Mouse (Mus musculus) limb, embryonic 14.5 days (tissue): ENCODE measurements around the gene Vmn1r197. TPM values are rescaled to one million over a fixed set of nuclear protein-coding genes. Genes with fewer than 3 reads are reported as not detected.
"Not testable (repeated sequence)": the region's sequence is repeated elsewhere in the genome, so short reads cannot be mapped to it uniquely, and the experiment has no call there.

Source experiments
- ATAC-seq: fragments of 200-750 bp; cut with Nextera tagmentation; 2 replicates; pipeline ENCODE4 v1.8.0; 2017; ENCODE audit warnings: low read depth, moderate number of reproducible peaks, moderate TSS enrichment; ENCODE audit not compliant: low FRiP score
- DNase-seq: peaks from one replicate; pipeline ENCODE4 v3.0.0-alpha.2; 2015; ENCODE audit warnings: low spot score
- H3K27ac ChIP-seq: fragments of 300-500 bp; sonication (generic); replicated peaks from 2 replicates; pipeline ENCODE4 v1.5.1; 2014; ENCODE audit warnings: low read depth, mild to moderate bottlenecking, low read length, moderate library complexity, mixed read lengths
- H3K27me3 ChIP-seq: fragments of 300-500 bp; sonication (generic); 2 replicates; pipeline ENCODE4 v1.6.1; 2014; ENCODE audit warnings: low read length, mixed read lengths; ENCODE audit not compliant: control insufficient read depth, insufficient read depth
- H3K36me3 ChIP-seq: fragments of 300-500 bp; sonication (generic); 2 replicates; pipeline ENCODE4 v1.6.1; 2014; ENCODE audit warnings: mild to moderate bottlenecking, low read length, moderate library complexity, mixed read lengths; ENCODE audit not compliant: control insufficient read depth, insufficient read depth
- H3K4me1 ChIP-seq: fragments of 300-500 bp; sonication (generic); 2 replicates; pipeline ENCODE4 v1.6.1; 2014; ENCODE audit warnings: antibody characterized with exemption, low read length, mixed read lengths; ENCODE audit not compliant: control insufficient read depth, insufficient read depth
- H3K4me2 ChIP-seq: fragments of 300-500 bp; sonication (generic); replicated peaks from 2 replicates; pipeline ENCODE4 v1.6.1; 2014; ENCODE audit warnings: low read depth, mild to moderate bottlenecking, low read length, moderate library complexity; ENCODE audit not compliant: severe bottlenecking
- H3K4me3 ChIP-seq: fragments of 300-500 bp; sonication (generic); replicated peaks from 2 replicates; pipeline ENCODE4 v1.5.1; 2014; ENCODE audit warnings: low read length
- H3K9ac ChIP-seq: fragments of 300-500 bp; sonication (generic); 2 replicates; pipeline ENCODE4 v1.6.1; 2014; ENCODE audit warnings: mild to moderate bottlenecking, low read depth, low read length, moderate library complexity; ENCODE audit not compliant: severe bottlenecking
- H3K9me3 ChIP-seq: fragments of 300-500 bp; sonication (generic); 2 replicates; pipeline ENCODE4 v1.6.1; 2016; ENCODE audit warnings: low read length; ENCODE audit not compliant: control insufficient read depth
- POLR2A ChIP-seq: fragments of 200-500 bp; IDR thresholded peaks from 2 replicates; pipeline ENCODE4 v1.8.0; 2012; ENCODE audit warnings: inconsistent platforms, mild to moderate bottlenecking, moderate library complexity, borderline replicate concordance; ENCODE audit not compliant: insufficient read depth, insufficient read length; ENCODE audit errors: extremely low read depth
- WGBS: fragments of 180-500 bp; shearing (Covaris S2); extraction: QIAGEN DNeasy Blood & Tissue Kit; methylation state at CpG from one replicate; pipeline ENCODE4 v1.1.7; 2014; 5-methylcytosine and 5-hydroxymethylcytosine counted together
- polyA plus RNA-seq, 2 experiments: library from polyadenylated mRNA; depleted of rRNA in 1 of 2; stranded (reverse) in 1 of 2; unstranded in 1 of 2; fragments of >200 nt; fragmentation: Nextera tagmentation in 1 of 2; extraction: Ambion mirVana in 1 of 2; gene quantifications; 2 replicates each; pipeline versions ENCODE4 v1.2.1 to v1.2.3; 2012 to 2014

Gene Vmn1r197
- polyA plus RNA-seq, 2 experiments, result not detected

DNA sequence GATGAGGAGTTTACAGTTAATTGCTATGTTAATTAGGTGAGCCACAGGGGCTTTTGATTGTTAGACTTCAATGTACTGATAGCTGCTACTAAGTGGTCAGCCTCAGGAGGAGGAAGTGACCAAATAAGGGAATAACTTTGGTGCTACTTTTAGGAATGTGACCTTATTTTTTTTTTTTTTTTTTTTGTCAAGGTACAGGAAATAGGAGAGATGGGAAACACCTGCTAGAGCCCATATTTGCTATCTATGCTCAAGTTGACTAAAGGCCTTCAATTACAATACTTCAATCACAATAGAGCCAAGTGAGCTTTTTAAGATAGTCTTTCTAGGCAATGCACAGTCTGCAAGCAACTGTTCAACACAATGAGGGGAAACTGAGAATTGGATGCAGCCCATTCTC lies 4.3 kb upstream of the Vmn1r197 start:
- ATAC-seq (no peak), DNase-seq (no peak)
- TF ChIP-seq POLR2A, result no peak
- Histone ChIP-seq H3K36me3 (no peaks in the 10 kb centered on the region), H3K4me1 (no peaks in the 10 kb centered on the region), H3K4me3 (no peak overlapping the region), H3K27me3 (no peaks in the 10 kb centered on the region), H3K27ac (no peak overlapping the region), H3K9ac (no peak overlapping the region), H3K4me2 (no peak overlapping the region), H3K9me3 (no peaks in the 10 kb centered on the region)

DNA sequence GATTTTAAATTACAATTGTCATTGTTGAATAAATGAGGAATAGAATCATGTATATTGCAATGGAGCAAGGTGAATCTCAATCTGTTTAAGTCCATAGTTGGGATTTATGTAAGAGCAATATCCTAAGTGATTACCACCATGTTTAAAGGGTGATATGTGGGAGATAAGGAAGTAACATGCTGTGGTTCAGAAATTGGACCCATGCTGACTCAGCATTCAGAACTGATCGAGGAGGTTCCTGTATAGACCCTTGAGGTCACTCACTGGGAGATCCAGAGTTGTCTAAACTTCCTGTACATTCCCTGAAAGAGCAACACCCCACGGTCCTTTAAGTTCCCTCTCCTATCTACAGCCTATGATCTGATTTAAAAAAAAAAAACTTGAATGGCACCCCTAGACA lies 8.9 kb downstream of the Vmn1r197 start:
- WGBS, result 79% methylated on average over 2 of the region's 2 CpGs
- no peak overlapping the region for H3K4me3 ChIP-seq
- ATAC-seq (no peak), DNase-seq (no peak)
- no peaks in the 10 kb centered on the region for H3K4me1 ChIP-seq
- H3K9me3 ChIP-seq, result no peaks in the 10 kb centered on the region
- H3K36me3 ChIP-seq, result no peaks in the 10 kb centered on the region
- no peak overlapping the region for H3K9ac ChIP-seq
- no peak overlapping the region for H3K4me2 ChIP-seq
- no peak overlapping the region for H3K27ac ChIP-seq
- no peaks in the 10 kb centered on the region for H3K27me3 ChIP-seq
- no peak for TF ChIP-seq POLR2A

DNA sequence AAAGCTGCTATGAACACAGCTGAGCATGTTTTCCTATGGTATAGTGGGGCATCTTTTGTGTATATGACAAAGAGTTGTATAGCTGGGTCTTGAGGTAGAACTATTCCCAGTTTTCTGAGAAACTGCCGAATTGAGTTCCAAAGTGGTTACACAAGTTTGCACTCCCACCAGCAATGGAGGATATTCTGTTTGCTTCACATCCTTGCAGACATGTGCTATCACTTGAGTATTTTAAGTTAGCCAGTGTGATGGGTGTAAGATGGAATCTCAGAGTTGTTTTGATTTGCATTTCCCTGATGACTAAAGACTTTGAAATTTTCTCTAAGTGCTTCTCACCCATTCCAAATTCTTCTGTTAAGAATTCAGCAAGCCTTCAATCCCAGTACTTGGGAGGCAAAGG lies 11.2 kb downstream of the Vmn1r197 start:
- no peak for DNase-seq
- H3K4me3 ChIP-seq, result no peak overlapping the region
- WGBS, result 81% methylated on average over 1 of the region's 1 CpGs
- no peaks in the 10 kb centered on the region for H3K4me1 ChIP-seq
- H3K4me2 ChIP-seq, result no peak overlapping the region
- no peak for ATAC-seq
- H3K9ac ChIP-seq, result no peak overlapping the region
- H3K27me3 ChIP-seq, result no peaks in the 10 kb centered on the region
- H3K27ac ChIP-seq, result no peak overlapping the region
- H3K9me3 ChIP-seq, result no peaks in the 10 kb centered on the region
- TF ChIP-seq POLR2A, result no peak
- no peaks in the 10 kb centered on the region for H3K36me3 ChIP-seq

DNA sequence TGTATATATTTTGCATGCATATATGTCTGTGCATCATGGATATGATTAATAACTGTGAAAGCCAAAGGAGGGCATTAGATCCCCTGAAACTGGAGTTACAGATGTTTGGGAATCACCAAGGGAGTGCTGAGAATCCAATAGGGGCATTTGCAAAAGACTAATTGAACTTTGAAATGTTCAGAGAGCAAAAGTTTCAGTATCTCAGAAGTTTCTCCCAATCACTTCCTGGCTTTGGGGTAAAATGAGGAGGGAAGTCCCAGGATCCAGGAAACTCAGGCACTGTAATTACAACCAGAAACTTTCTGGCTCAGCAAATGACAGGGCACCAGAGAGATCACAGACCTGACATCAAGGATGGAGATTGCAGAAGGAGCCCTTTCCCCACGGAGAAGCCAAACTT lies 25.7 kb downstream of the Vmn1r197 start, which contains the start of gene Vmn1r198:
TSS of gene Vmn1r198 (plus strand) at position 301 of the 400 bp plus-strand sequence.
- no peaks in the 10 kb centered on the region for H3K36me3 ChIP-seq
- no peak for TF ChIP-seq POLR2A
- no peak within 1 kb of the TSS for H3K4me2 ChIP-seq
- H3K9me3 ChIP-seq, result no peaks in the 10 kb centered on the region
- no peak for DNase-seq
- no peak within 1 kb of the TSS for H3K4me3 ChIP-seq
- no peak for ATAC-seq
- no peak within 1 kb of the TSS for H3K9ac ChIP-seq
- H3K27ac ChIP-seq, result no peak within 1 kb of the TSS
- H3K27me3 ChIP-seq, result no peaks in the 10 kb centered on the region
- no peaks in the 10 kb centered on the region for H3K4me1 ChIP-seq
- WGBS, result 12% methylated on average over 1 of the region's 1 CpGs

DNA sequence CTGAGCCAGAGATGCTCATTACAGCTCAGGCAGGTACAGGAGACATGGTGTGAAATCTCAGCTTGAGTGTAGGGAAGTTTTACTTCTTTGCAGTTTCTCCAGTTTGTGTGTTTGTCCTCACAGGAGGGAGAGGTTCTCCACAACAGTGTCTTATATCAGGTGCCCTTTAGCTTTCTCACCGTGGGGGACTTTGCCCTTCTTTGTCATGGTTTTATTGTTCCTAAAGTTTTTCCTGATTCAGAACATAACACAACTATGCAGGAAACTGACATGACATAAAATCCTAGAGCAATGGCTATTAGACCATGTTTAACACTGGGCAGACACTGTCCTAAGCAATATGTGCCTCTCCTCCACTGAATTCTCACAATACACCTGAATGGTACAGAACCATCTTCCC lies 26.4 kb downstream of the Vmn1r197 start:
- Histone ChIP-seq H3K9ac (no peak overlapping the region), H3K27ac (no peak overlapping the region), H3K9me3 (no peaks in the 10 kb centered on the region), H3K36me3 (no peaks in the 10 kb centered on the region), H3K4me2 (no peak overlapping the region), H3K4me3 (no peak overlapping the region), H3K4me1 (no peaks in the 10 kb centered on the region), H3K27me3 (no peaks in the 10 kb centered on the region)
- TF ChIP-seq POLR2A, result no peak
- DNase-seq (no peak), ATAC-seq (no peak)
- 75% methylated on average over 1 of the region's 1 CpGs for WGBS

DNA sequence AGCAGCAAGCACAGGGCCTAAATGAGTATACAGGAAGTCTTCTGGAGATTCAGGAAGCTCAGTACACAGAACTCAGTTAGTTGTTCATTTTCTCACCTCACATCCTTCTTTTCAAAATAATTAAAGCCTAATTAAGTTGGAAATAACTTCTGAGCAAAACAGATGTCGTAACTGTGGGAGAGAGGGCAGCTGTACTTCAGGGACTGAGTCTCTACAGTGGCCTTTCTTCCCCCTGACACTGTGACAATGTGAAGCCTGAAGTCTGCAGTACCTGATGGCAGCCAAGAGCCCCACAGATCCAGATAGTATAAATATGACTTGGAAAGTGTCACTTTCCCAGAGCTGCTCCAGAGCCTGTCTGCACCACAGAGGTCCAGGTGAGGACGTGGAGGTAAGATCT lies 55.1 kb downstream of the Vmn1r197 start, which contains the start of gene Vmn1r199:
TSS of gene Vmn1r199 (plus strand) at position 301 of the 400 bp plus-strand sequence.
- TF ChIP-seq POLR2A, result no peak
- H3K4me3 ChIP-seq, result no peak within 1 kb of the TSS
- 57% methylated on average over 2 of the region's 2 CpGs for WGBS
- H3K4me1 ChIP-seq, result no peaks in the 10 kb centered on the region
- no peaks in the 10 kb centered on the region for H3K9me3 ChIP-seq
- ATAC-seq, result no peak
- no peak within 1 kb of the TSS for H3K9ac ChIP-seq
- H3K36me3 ChIP-seq, result no peaks in the 10 kb centered on the region
- H3K4me2 ChIP-seq, result no peak within 1 kb of the TSS
- no peak for DNase-seq
- H3K27me3 ChIP-seq, result no peaks in the 10 kb centered on the region
- no peak within 1 kb of the TSS for H3K27ac ChIP-seq

DNA sequence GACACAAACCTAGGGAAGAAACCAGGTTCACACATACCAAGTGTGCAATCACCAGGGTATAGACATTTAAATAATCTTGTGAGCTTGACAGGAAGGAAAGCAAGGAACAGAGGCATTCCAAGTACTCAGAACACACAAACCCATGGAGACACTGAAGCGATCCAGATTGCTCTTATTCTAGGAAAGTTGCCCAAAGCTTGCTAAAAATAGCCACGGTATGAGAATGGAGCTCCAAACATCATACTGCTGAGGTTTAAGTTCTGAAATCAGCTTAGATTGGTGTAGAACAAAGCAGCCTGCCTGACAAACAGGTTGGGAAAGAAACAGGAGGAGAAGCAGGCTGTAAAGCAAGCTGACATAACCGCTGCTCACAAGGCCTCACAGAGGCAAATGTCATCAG lies 56.7 kb downstream of the Vmn1r197 start:
- H3K4me1 ChIP-seq, H3K27ac ChIP-seq, H3K4me3 ChIP-seq, H3K4me2 ChIP-seq, H3K36me3 ChIP-seq, H3K27me3 ChIP-seq, H3K9me3 ChIP-seq, H3K9ac ChIP-seq, ATAC-seq: not testable (repeated sequence)
- 62% methylated on average over 3 of the region's 3 CpGs for WGBS
- peak; percentile 15 for DNase-seq
